Mouse (Mus musculus): ENCODE measurements around the gene Ckap4. TPM values are rescaled to one million over a fixed set of nuclear protein-coding genes. Genes with fewer than 3 reads are reported as not detected.
"Not testable (repeated sequence)": the region's sequence is repeated elsewhere in the genome, so short reads cannot be mapped to it uniquely, and the experiment has no call there.

Ckap4 gene
- total RNA-seq, 2 experiments from 2014 or later, result 58.3 to 67.8 TPM

DNA sequence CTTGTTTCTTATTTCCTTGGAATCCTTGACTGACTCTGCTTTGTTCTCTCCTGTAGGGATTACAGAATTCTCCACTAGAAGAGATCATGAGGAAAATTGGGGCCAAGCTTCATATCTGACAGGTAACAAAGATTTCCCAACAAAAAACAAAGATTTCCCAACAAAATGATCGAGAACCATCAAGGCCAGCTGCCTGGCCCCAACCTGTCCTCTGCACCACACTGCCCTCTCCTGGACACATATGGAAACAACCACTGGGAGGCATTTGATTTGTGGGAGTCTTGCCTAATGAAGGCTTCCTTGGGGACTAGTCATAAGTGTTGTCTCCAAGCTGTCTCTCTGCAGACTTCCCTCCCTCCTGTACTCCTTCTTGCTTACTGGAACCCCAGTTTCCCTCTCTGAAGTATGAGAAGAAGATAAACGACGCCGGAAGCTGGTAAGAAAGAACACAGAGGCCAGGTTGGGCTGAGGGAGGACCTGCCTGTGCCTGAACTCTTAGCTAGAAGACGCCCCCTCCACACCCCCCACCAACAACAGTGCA lies 19.8 kb downstream of the Ckap4 start:
- ATAC-seq (replicated peaks; ENCODE audit: poor library complexity, severe bottlenecking), result peak; percentile 53

DNA sequence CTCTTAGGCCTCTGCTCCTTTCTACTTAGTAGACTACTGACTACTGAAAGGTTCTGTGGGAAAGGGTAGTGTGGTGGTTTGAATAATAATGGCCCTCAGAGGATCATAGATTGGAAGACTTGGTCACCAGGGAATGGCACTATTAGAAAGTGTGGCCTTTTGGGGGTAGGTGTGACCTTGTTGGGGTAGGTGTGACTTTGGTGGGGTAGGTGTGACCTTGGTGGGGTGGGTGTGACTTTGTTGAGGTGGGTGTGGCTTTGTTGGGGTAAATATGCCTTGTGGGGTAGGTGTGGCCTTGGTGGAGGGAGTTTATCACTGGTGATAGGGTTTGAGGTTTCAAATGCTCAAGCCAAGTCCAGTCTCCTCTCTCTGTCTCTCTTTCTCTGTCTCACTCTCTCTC lies 21.1 kb downstream of the Ckap4 start:
- ATAC-seq (replicated peaks; ENCODE audit: poor library complexity, severe bottlenecking), result no peak

DNA sequence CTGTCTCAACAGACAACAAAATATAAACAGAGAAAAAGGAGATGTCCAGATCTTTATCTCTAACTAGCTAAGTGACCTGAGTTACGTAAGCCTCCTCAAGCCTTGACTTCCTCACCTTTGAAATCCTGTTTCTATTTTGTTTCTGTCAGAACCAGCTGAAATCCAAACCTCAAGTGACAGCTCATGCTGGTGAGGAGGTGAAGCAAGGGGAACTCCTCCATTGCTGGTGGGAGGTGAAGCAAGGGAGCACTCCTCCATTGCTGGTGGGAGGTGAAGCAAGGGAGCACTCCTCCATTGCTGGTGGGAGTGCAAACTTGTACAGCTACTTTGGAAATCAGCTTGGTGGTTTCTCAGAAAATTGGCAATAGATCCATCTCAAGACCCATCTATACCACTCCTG lies 25.3 kb downstream of the Ckap4 start:
- peak; percentile 96 for ATAC-seq (replicated peaks; ENCODE audit: poor library complexity, severe bottlenecking)

DNA sequence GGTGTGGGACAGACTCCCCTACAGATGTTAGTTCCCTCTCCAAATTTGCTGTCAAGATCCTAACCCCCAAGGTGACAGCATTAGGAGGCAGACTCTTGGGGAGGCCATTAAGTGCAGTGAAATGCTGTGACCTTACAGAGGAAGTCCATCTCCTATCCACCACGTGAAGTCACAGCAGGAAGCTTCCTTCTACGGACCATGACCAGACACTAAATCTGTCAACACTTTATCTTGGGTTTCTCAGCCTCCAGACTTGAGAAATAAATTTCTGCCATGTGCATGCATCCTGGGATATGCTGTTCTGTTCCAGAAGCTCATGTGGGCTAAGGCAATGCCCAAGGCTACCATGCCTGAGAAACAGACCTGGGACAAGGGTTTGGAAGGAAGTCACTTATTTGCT lies 35.0 kb downstream of the Ckap4 start:
- ATAC-seq (replicated peaks; ENCODE audit: poor library complexity, severe bottlenecking), result peak; percentile 33; the same call in 1 of the 2 replicates

DNA sequence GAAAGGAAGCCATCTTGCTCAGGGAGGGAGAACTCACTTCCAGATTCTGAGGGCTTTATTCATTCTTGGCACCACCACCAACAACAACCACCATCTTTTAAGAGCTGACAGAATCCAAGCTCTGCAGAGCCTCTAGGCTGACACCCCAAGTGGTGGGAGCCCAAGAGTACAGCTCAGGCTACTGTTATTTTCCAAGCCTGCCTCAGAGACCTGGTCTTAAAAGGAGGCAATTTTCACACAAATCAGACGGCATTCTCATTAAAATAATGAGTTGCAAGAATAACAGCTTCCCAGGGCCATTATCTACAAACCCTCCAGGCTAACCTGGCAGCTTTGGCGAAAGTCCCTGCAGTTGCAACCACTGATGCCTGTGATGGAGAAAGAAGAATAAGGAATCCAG lies 37.1 kb downstream of the Ckap4 start:
- no peak for ATAC-seq (replicated peaks; ENCODE audit: poor library complexity, severe bottlenecking)

DNA sequence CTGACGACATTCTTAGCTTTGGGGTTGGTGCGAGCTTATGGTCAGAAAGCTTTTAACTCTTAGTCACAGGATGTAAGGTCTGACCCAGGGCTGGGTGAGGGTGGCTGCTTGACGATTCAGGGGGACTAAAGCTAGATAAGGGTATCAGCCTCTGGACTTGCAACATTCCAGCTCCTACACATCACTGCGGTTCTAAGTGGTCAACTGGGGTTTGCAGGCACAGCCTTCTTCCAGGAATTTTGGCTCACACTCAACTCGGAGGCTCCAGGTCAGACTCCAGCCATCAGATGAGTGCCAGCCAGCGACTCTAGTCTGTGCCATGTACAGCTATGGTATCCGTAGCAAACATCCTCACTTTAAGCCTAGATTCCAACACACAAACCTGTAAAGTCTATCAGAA lies 39.4 kb downstream of the Ckap4 start:
- no peak for ATAC-seq (replicated peaks; ENCODE audit: poor library complexity, severe bottlenecking)

DNA sequence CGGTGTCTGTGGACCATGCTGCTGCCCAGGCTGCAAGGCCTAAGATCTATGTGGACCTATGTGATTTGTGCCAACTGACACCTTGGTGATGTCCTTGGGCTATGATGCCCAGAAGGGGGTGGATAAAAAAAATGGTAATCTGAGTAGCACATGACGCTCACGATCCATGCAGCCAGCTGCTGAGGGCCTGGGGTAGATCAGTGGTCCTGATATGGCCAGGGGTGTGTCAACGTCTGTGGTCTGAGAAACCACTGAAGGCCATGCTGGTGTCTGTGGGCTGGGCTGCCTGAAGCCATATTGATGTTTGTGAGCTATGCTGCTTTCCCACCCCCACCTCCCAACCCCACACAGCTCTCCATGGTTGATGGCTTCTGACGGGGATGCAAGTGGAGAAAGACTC lies 43.7 kb downstream of the Ckap4 start:
- peak; percentile 64 for ATAC-seq (replicated peaks; ENCODE audit: poor library complexity, severe bottlenecking)

DNA sequence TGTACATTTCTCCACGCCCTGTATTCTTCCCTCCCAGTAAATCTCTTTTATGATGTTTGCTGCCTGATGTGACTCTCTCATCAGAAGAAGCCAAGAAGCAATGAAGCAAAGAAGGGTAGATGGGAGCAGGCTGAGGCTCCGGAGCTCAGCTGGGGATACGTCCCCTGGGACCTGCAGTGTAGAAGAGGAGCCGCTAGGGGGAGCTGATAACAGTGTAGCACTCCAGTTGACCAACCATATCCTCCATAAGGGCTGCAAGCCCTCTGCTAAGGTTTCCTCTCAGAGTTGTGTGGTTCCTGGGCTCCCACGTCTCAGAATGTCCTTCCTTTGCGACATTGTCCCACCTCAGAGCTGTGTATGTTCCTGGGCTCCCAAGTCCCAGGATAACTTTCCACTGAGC lies 45.5 kb downstream of the Ckap4 start:
- ATAC-seq (replicated peaks; ENCODE audit: poor library complexity, severe bottlenecking), result peak; percentile 82

DNA sequence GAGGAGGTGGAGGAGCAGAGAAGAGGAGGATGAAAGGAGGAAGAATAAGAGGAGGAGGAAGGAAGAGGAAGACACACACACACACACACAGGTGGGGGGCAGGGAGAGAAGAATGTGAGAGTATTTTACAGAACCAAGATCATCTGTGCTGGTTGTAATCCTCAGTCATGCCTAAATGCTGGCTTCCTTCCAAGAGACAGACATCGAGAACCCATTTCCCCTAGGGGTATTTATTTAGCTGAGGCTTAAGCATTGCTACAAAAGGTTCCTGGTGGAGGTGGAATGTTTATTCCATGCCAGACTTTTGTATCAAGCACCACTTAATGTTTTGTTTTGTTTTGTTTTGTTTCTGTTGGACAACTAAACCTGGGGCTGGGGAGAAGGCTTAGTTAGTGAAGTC lies 49.2 kb downstream of the Ckap4 start:
- ATAC-seq (replicated peaks; ENCODE audit: poor library complexity, severe bottlenecking), result peak; percentile 28; the same call in 1 of the 2 replicates

DNA sequence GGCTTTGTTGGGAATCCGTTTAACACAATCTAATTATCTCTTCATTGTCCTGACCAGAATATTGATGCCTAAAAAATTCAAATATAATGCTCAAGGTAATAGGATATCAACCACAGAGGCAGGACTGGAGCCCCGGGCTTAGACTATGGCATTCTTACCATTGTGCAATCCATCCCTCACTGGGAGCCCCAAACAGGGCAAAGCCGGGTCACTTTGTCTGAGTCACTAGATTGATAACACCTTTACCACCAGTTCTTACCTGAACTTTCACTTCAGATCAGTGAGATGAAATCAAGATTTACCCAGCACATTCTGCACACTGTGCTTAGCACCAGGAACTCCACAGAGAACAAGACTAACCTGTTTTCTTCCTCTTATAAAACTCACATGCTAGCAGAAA lies 50.3 kb downstream of the Ckap4 start:
- no peak for ATAC-seq (replicated peaks; ENCODE audit: poor library complexity, severe bottlenecking)

DNA sequence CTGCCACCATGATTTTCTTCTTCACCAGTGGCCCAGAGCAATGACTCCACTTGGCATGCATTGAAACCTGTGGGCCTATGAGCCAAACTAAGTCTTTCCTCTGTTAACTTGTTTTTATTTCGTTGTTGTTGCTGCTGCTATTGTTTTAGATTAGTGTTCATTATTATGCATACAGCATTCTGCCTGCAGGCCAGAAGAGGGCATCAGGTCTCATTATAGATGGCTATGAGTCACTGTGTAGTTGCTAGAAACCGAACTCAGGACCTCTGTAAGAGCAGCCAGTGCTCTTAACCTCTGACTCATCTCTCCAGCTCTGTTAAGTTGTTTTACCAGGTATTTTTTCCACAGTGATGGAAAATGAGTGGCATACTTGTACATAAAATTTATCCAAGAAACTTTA lies 50.8 kb downstream of the Ckap4 start:
- ATAC-seq (replicated peaks; ENCODE audit: poor library complexity, severe bottlenecking), result no peak

DNA sequence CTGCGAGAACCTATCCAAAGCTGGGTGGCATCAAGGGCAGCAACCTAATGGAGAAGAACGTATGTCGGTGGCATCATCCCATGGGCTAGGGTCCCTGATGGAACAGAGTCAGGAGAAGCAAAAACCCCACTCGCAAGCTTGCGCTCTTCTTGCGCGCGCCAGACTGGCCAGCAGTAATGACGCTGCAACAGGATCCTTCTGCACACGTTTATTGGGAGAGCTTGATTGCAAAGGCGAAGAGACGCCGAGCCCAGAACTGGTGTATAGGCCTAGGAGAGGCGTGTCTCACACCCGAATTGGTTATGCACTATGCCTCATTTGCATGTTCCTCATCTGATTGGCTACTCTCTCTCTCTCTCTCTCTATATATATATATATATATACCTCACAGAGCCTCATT lies 51.4 kb downstream of the Ckap4 start:
- ATAC-seq (replicated peaks; ENCODE audit: poor library complexity, severe bottlenecking), result not testable (repeated sequence)

DNA sequence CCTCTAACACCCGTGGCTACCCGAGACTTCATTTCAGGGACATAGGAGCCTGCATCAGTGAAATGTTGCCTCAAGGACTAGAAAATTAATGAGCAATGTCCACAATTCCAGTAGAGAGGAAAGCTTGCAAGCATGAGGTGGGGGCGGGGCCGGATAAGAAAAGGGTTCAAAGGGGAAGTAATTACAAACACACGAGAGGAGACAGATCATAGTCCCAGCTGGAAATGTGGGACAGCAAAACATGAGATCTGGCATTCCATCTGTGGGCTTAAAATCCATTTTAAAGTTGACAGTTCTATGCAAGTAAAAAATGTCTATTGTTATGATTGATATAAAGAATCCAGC lies 52.6 kb downstream of the Ckap4 start:
- peak; percentile 31; the same call in 1 of the 2 replicates for ATAC-seq (replicated peaks; ENCODE audit: poor library complexity, severe bottlenecking)

DNA sequence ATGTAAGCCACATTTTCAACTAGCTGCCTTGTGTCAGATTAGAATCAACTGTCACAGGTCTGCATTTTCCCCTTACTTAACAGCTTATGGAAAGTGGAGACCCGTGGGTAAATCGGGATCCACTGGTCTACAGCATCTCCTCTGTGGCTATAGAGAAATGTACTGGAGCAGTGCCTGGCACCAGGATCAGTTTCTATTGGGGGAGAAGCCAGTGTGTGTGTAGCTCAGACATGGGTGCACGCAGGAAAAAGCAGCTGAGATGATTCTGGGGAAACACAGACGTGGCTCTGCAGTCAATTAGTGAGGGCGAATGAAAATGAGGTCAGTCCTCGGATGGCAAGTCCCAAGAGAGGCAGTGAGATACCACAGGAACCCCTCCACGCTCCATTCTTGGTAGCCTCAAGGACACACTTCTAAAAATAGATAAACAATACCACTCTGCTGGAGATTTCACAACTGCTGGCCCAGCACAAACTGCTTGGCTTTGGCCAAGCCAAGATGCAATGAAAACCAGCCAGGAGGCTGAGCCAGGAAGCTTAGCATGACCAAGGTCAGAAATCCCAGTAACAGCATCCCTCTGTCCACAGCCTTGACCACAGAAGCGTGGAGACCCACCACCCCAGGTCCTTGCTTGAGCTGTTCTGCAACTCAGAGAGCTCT lies 53.1 kb downstream of the Ckap4 start:
- peak; percentile 56 for ATAC-seq (replicated peaks; ENCODE audit: poor library complexity, severe bottlenecking)

DNA sequence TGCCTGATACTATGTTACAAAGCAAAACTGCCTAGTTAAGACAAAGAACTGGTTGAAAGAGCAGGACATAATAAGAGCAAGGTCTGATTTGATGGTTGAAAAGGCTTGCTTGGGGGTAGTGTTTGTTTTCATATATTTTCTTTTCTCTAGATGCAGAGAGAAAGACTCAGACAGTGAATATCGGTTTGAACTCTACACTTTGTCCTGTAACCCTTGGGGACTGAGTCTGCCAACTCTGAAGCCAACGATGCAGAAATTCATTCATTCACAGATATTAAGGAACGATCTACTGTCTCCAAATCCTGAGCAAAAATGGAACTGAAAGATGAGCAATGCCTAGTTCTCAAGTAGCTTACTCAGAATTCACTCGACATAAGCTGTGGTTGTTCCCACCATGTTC lies 53.7 kb downstream of the Ckap4 start:
- ATAC-seq (replicated peaks; ENCODE audit: poor library complexity, severe bottlenecking), result no peak

DNA sequence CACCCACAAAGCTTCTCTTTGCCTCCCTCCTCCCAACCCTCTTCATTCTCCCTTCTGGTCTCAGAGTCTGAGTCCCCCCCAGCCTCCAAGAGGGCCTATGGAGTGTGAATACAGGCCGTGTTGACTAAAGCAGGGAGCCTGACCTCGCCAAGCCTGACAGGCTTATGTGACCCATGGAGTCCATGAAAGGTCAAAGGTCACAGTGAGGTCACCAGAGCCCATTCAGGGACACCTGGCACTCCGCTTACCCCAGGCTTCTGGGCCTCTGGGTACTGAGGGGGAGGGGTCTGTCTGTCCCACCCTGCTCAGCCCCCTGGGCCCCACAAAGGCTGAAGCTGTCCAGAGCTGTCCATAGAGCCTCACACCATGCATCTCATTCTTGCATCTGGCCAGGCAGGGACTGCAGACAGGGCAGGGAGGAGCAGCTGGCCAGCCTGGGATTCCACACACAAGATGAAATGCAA lies 56.2 kb downstream of the Ckap4 start:
- no peak for ATAC-seq (replicated peaks; ENCODE audit: poor library complexity, severe bottlenecking)

DNA sequence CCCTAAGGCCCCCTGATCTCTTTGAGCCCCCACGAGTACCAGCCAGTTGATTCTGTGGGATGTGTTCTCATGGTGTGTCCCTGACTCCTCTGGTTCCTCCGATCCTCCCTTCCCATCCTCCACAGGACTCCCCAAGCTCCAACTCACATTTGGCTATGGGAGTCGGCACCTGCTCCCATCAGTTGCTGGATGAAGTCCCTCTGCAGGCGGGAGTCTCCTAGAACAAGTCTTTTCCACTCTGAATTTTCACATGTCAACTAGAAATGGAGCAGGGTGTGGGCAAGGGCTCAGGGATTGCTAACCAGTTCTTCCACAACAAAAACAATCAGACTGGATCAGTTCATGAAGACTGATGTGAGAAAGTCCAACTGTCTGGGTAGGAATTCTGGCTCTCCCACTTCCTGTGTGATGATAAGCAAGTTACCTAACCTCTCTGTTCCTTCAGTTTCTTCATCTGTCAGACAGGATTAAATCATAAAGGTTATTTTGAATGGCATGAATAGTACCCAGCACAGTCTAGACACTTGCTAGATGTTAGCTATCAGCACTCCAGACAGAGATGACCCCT lies 56.7 kb downstream of the Ckap4 start:
- no peak for ATAC-seq (replicated peaks; ENCODE audit: poor library complexity, severe bottlenecking)

Other genes starting within 250 kb of the Ckap4 start
- gene Nuak1, start 93.5 kb downstream of the Ckap4 start, total RNA-seq (2014; fragmentation: Nextera tagmentation), result 0.53 TPM in 1 of 2 replicates, not detected in the other
- gene Nuak1, start 93.5 kb downstream of the Ckap4 start, total RNA-seq (2017), result under 0.01 and 0.13 TPM in 2 replicates
- gene Tcp11l2, start 42.6 kb upstream of the Ckap4 start, total RNA-seq (2014; fragmentation: Nextera tagmentation), result 15.6 and 18.3 TPM in 2 replicates
- gene Tcp11l2, start 42.6 kb upstream of the Ckap4 start, total RNA-seq (2017), result 8.9 and 9.5 TPM in 2 replicates
- 26.2 and 29.8 TPM in 2 replicates for gene Polr3b, start 88.2 kb upstream of the Ckap4 start, total RNA-seq (2014; fragmentation: Nextera tagmentation)
- 32.8 and 46.9 TPM in 2 replicates for gene Polr3b, start 88.2 kb upstream of the Ckap4 start, total RNA-seq (2017)
- not detected in 2 replicates for gene Rfx4, start 222.0 kb upstream of the Ckap4 start, total RNA-seq (2014; fragmentation: Nextera tagmentation)
- gene Rfx4, start 222.0 kb upstream of the Ckap4 start, total RNA-seq (2017), result not detected in 2 replicates

All from granulocyte monocyte progenitor cell, adult 5-6 weeks (primary cell).